Mouse (Mus musculus) neural tube, embryonic 12.5 days (tissue): ENCODE measurements around the gene Pknox2. TPM values are rescaled to one million over a fixed set of nuclear protein-coding genes. Genes with fewer than 3 reads are reported as not detected.
A peak's percentile ranks its signal among the peaks of the same experiment; 100 is the strongest.

Experiments used
- ATAC-seq: fragments of 200-750 bp; cut with Nextera tagmentation; 2 replicates; pipeline ENCODE4 v1.8.0; 2017; ENCODE audit warnings: low read depth, mild to moderate bottlenecking, moderate TSS enrichment, moderate library complexity; ENCODE audit not compliant: low FRiP score
- H3K27ac ChIP-seq: fragments of 300-500 bp; sonication (generic); 2 replicates; pipeline ENCODE4 v1.5.1; 2016
- H3K27me3 ChIP-seq: fragments of 300-500 bp; sonication (generic); replicated peaks from 2 replicates; pipeline ENCODE4 v1.6.1; 2016; ENCODE audit warnings: mild to moderate bottlenecking
- H3K36me3 ChIP-seq: fragments of 300-500 bp; sonication (generic); 2 replicates; pipeline ENCODE4 v1.6.1; 2016; ENCODE audit warnings: mild to moderate bottlenecking
- H3K4me1 ChIP-seq: fragments of 300-500 bp; sonication (generic); 2 replicates; pipeline ENCODE4 v1.6.1; 2016
- H3K4me2 ChIP-seq: fragments of 300-500 bp; sonication (generic); replicated peaks from 2 replicates; pipeline ENCODE4 v1.6.1; 2016; ENCODE audit warnings: mild to moderate bottlenecking
- H3K4me3 ChIP-seq: fragments of 300-500 bp; sonication (generic); 2 replicates; pipeline ENCODE4 v1.5.1; 2016
- H3K9ac ChIP-seq: fragments of 300-500 bp; sonication (generic); 2 replicates; pipeline ENCODE4 v1.6.1; 2016; ENCODE audit warnings: mild to moderate bottlenecking
- H3K9me3 ChIP-seq: fragments of 300-500 bp; sonication (generic); 2 replicates; pipeline ENCODE4 v1.6.1; 2016; ENCODE audit warnings: mild to moderate bottlenecking
- WGBS: fragments of 180-500 bp; shearing (Covaris S2); methylation state at CpG from one replicate; pipeline ENCODE4 v1.1.7; 2016; 5-methylcytosine and 5-hydroxymethylcytosine counted together
- polyA plus RNA-seq: library from polyadenylated mRNA; unstranded; fragments of >200 nt; fragmentation: Nextera tagmentation; extraction: Ambion mirVana; gene quantifications from 2 replicates; pipeline ENCODE4 v1.2.1, GENCODE M21; 2016

Gene Pknox2
- polyA plus RNA-seq, 1 experiment from 2014 or later, result 45.2 TPM

GRCm38 (mm10) chr9:36968713-36969112 is 178.5 kb downstream of the Pknox2 start:
- no peak overlapping the region for H3K9ac ChIP-seq
- ATAC-seq, result peak; percentile 42
- H3K4me3 ChIP-seq, result no peak overlapping the region
- H3K9me3 ChIP-seq, result no peaks in the 10 kb centered on the region
- no peak overlapping the region for H3K27ac ChIP-seq
- peaks cover 31% of the 10 kb centered on the region for H3K4me1 ChIP-seq
- no peak overlapping the region for H3K4me2 ChIP-seq
- no peaks in the 10 kb centered on the region; the same call in 1 of the 2 replicates for H3K36me3 ChIP-seq
- WGBS, result 50% methylated on average over 7 of the region's 7 CpGs
- no peaks in the 10 kb centered on the region for H3K27me3 ChIP-seq

GRCm38 (mm10) chr9:36968236-36968635 is 179.0 kb downstream of the Pknox2 start:
- no peaks in the 10 kb centered on the region for H3K27me3 ChIP-seq
- no peak overlapping the region for H3K4me2 ChIP-seq
- H3K4me1 ChIP-seq, result peaks cover 32% of the 10 kb centered on the region
- no peak for ATAC-seq
- H3K9ac ChIP-seq, result no peak overlapping the region
- no peak overlapping the region for H3K27ac ChIP-seq
- no peaks in the 10 kb centered on the region; the same call in 1 of the 2 replicates for H3K36me3 ChIP-seq
- H3K4me3 ChIP-seq, result no peak overlapping the region
- no peaks in the 10 kb centered on the region for H3K9me3 ChIP-seq
- 85% methylated on average over 7 of the region's 7 CpGs for whole genome bisulfite sequencing

GRCm38 (mm10) chr9:36965720-36966119 is 181.5 kb downstream of the Pknox2 start:
- no peak for ATAC-seq
- Histone ChIP-seq H3K36me3 (no peaks in the 10 kb centered on the region; the same call in 1 of the 2 replicates), H3K4me3 (no peak overlapping the region), H3K9me3 (no peaks in the 10 kb centered on the region), H3K27ac (no peak overlapping the region), H3K27me3 (no peaks in the 10 kb centered on the region), H3K4me1 (peaks cover 46% of the 10 kb centered on the region), H3K4me2 (no peak overlapping the region), H3K9ac (no peak overlapping the region)
- WGBS, result 69% methylated on average over 5 of the region's 5 CpGs

GRCm38 (mm10) chr9:36964230-36964629 is 183.0 kb downstream of the Pknox2 start:
- H3K9ac ChIP-seq, result no peak overlapping the region
- H3K4me3 ChIP-seq, result no peak overlapping the region
- ATAC-seq, result no peak
- H3K4me2 ChIP-seq, result no peak overlapping the region
- H3K9me3 ChIP-seq, result no peaks in the 10 kb centered on the region
- H3K4me1 ChIP-seq, result peaks cover 46% of the 10 kb centered on the region
- H3K36me3 ChIP-seq, result no peaks in the 10 kb centered on the region; the same call in 1 of the 2 replicates
- 7% methylated on average over 5 of the region's 5 CpGs for WGBS
- H3K27me3 ChIP-seq, result no peaks in the 10 kb centered on the region
- H3K27ac ChIP-seq, result no peak overlapping the region

GRCm38 (mm10) chr9:36963512-36963911 is 183.7 kb downstream of the Pknox2 start:
- Histone ChIP-seq H3K27ac (no peak overlapping the region), H3K36me3 (no peaks in the 10 kb centered on the region; the same call in 1 of the 2 replicates), H3K27me3 (no peaks in the 10 kb centered on the region), H3K9me3 (no peaks in the 10 kb centered on the region), H3K4me3 (no peak overlapping the region), H3K9ac (no peak overlapping the region), H3K4me1 (peaks cover 46% of the 10 kb centered on the region), H3K4me2 (no peak overlapping the region)
- 29% methylated on average over 3 of the region's 3 CpGs for WGBS
- no peak for ATAC-seq

- H3K9me3 ChIP-seq, result no peaks in the 10 kb centered on the region
- H3K27ac ChIP-seq, result no peak overlapping the region
- H3K9ac ChIP-seq, result no peak overlapping the region
- no peak overlapping the region for H3K4me3 ChIP-seq
- H3K27me3 ChIP-seq, result no peaks in the 10 kb centered on the region
- no peak overlapping the region for H3K4me2 ChIP-seq
- ATAC-seq, result no peak
- H3K4me1 ChIP-seq, result peaks cover 38% of the 10 kb centered on the region
- WGBS, result 28% methylated on average over 1 of the region's 1 CpGs
- H3K36me3 ChIP-seq, result no peaks in the 10 kb centered on the region
Observed at GRCm38 (mm10) chr9:36961874-36962273, 185.3 kb downstream of the Pknox2 start.

- H3K27me3 ChIP-seq, result no peaks in the 10 kb centered on the region
- H3K9me3 ChIP-seq, result no peaks in the 10 kb centered on the region
- peaks cover 32% of the 10 kb centered on the region for H3K4me1 ChIP-seq
- H3K4me2 ChIP-seq, result no peak overlapping the region
- no peaks in the 10 kb centered on the region for H3K36me3 ChIP-seq
- H3K27ac ChIP-seq, result no peak overlapping the region
- WGBS, result 90% methylated on average over 5 of the region's 5 CpGs
- no peak for ATAC-seq
- H3K4me3 ChIP-seq, result no peak overlapping the region
- H3K9ac ChIP-seq, result no peak overlapping the region
Observed at GRCm38 (mm10) chr9:36961153-36961552, 186.1 kb downstream of the Pknox2 start.

GRCm38 (mm10) chr9:36951133-36951484 is 196.1 kb downstream of the Pknox2 start:
- H3K27ac ChIP-seq, result 0 out of 2 replicates have a peak overlapping the region, but pooled peaks have one; percentile 21
- peak; percentile 5; the same call in 1 of the 2 replicates for ATAC-seq
- no peaks in the 10 kb centered on the region for H3K9me3 ChIP-seq
- H3K27me3 ChIP-seq, result no peaks in the 10 kb centered on the region
- H3K4me2 ChIP-seq, result no peak overlapping the region
- peaks cover 12% of the 10 kb centered on the region for H3K36me3 ChIP-seq
- H3K9ac ChIP-seq, result no peak overlapping the region
- no peak overlapping the region for H3K4me3 ChIP-seq
- WGBS, result 67% methylated on average over 2 of the region's 2 CpGs
- H3K4me1 ChIP-seq, result peaks cover 22% of the 10 kb centered on the region

GRCm38 (mm10) chr9:36950271-36951132 is 196.7 kb downstream of the Pknox2 start:
- Histone ChIP-seq H3K4me2 (peak overlapping the region; percentile 7; the same call in 1 of the 2 replicates), H3K27ac (no peak overlapping the region)
- 21% methylated on average over 14 of the region's 14 CpGs for WGBS

GRCm38 (mm10) chr9:36948181-36948580 is 199.0 kb downstream of the Pknox2 start:
- Histone ChIP-seq H3K4me2 (no peak overlapping the region), H3K9me3 (no peaks in the 10 kb centered on the region), H3K4me1 (peaks cover 22% of the 10 kb centered on the region), H3K27me3 (no peaks in the 10 kb centered on the region), H3K27ac (no peak overlapping the region), H3K36me3 (0 out of 2 replicates have a peak, but pooled peaks cover under 1% of the 10 kb centered on the region), H3K9ac (no peak overlapping the region), H3K4me3 (no peak overlapping the region)
- 96% methylated on average over 5 of the region's 5 CpGs for WGBS
- ATAC-seq, result no peak

More at GRCm38 (mm10) chr9:36950271-36951132, 196.7 kb downstream of the Pknox2 start:
- peak; percentile 67 for ATAC-seq
- Histone ChIP-seq H3K9ac (no peak overlapping the region), H3K27me3 (no peaks in the 10 kb centered on the region), H3K4me3 (no peak overlapping the region), H3K36me3 (peaks cover 12% of the 10 kb centered on the region), H3K9me3 (no peaks in the 10 kb centered on the region), H3K4me1 (peaks cover 22% of the 10 kb centered on the region)

- no peak for ATAC-seq
- Histone ChIP-seq H3K4me2 (no peak overlapping the region), H3K27ac (no peak overlapping the region), H3K9ac (no peak overlapping the region), H3K4me3 (no peak overlapping the region), H3K36me3 (no peaks in the 10 kb centered on the region), H3K27me3 (no peaks in the 10 kb centered on the region), H3K9me3 (no peaks in the 10 kb centered on the region), H3K4me1 (peaks cover 22% of the 10 kb centered on the region)
- 91% methylated on average over 5 of the region's 5 CpGs for WGBS
Observed at GRCm38 (mm10) chr9:36947056-36947694, 200.0 kb downstream of the Pknox2 start.

GRCm38 (mm10) chr9:36944843-36945242 is 202.4 kb downstream of the Pknox2 start:
- Histone ChIP-seq H3K4me3 (no peak overlapping the region), H3K27ac (no peak overlapping the region), H3K9ac (no peak overlapping the region), H3K4me2 (no peak overlapping the region), H3K4me1 (peaks cover 14% of the 10 kb centered on the region), H3K9me3 (no peaks in the 10 kb centered on the region), H3K27me3 (no peaks in the 10 kb centered on the region), H3K36me3 (no peaks in the 10 kb centered on the region)
- WGBS, result 80% methylated on average over 7 of the region's 7 CpGs
- no peak for ATAC-seq
